Mouse (Mus musculus): ENCODE results near the gene Tlcd2. TPM values are rescaled to one million over a fixed set of nuclear protein-coding genes. Genes with fewer than 3 reads are reported as not detected.
A peak's percentile ranks its signal among the peaks of the same experiment; 100 is the strongest.

The Tlcd2 gene
- polyA plus RNA-seq, 1 experiment from 2014 or later = 3.9 TPM

DNA sequence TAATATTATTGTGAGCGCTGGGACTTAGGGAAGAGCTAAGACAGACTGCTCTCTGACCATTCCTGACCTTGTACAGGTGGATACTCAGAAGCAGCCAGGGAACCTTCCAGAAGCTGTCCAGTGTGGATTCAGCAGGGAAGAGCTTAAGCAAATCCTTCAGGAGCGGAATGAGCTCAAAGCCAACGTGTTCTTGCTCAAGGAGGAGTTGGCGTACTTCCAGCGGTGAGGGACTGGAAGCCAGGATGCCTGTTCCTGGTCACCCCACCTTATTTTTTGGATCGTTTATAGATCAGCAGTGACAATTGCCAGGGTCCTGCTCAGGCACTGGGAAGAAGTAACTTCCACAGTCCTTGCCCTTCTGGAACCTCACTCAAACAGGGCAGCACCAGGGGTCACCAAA lies 49.7 kb downstream of the Tlcd2 start:
- no peak for ATAC-seq (ENCODE audit: low read depth)
- Histone ChIP-seq H3K4me2 (no peak overlapping the region), H3K4me1 (replicated peaks) (peaks cover 23% of the 10 kb centered on the region), H3K9me3 (no peaks in the 10 kb centered on the region), H3K27me3 (no peaks in the 10 kb centered on the region), H3K9ac (no peak overlapping the region), H3K36me3 (peaks cover 43% of the 10 kb centered on the region), H3K4me3 (no peak overlapping the region), H3K27ac (replicated peaks) (no peak overlapping the region)
- WGBS = 90% methylated on average over 6 of the region's 6 CpGs

DNA sequence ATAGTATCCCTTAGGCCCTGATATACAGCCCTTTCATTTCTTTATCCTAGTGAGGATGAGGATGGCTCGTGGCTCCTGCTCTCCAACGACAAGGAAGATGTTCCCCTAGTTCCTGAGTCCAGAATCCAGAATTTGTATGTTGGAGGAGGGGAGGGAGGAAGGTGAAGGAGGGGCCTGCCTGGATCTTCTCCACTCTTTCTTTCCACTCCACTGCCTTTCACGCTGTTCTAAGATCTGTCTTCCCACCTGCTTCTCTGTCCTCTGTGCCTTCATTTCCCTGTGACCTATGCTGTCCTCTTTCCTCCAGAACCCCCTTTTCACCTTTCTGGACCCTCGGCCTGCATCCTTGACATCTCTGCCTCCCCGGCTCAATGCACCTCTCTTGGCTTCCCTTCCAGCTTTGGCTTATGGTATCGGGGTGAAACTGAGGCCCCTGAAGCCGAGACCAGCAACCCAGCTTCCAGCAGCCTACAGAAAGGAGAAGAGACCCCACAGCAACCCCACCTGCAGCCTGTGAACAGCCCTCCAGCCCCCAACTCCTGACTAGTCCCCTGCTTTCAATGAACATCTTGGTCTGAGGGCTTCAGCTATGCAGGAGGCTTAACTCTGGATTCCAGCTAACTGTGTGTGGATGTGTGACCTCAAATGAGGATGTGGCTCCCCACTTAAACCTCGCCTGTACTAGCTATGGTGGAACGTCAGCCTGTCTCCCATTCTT lies 50.9 kb downstream of the Tlcd2 start:
- Histone ChIP-seq H3K9ac (peak overlapping the region; percentile 8; the same call in 1 of the 2 replicates), H3K27me3 (no peaks in the 10 kb centered on the region), H3K27ac (replicated peaks) (no peak overlapping the region), H3K4me3 (no peak overlapping the region), H3K4me2 (no peak overlapping the region), H3K4me1 (replicated peaks) (peaks cover 23% of the 10 kb centered on the region), H3K9me3 (no peaks in the 10 kb centered on the region), H3K36me3 (peaks cover 32% of the 10 kb centered on the region)
- WGBS = 79% methylated on average over 9 of the region's 9 CpGs
- no peak for ATAC-seq (ENCODE audit: low read depth)

DNA sequence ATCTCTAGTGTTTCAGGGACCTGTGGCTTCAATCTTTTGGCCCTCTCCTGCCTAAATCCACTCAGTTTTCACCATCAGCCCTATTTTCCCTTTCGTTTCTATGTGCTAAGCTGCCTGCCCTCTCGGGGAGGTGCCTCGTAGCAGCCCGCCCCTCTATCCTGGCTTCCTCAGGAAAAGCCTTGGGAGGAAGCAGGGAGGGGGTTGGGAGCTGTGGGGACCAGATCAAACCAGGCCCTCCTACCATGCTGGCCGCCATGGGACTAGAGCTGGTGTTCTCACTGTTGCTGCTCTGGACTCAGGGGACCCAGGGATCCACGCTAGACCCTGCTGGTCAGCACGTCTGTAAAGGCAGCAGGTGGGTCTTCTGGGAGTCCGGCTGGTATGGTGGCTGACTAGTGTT lies 51.8 kb downstream of the Tlcd2 start, which contains the start of gene Scarf1:
Gene Scarf1 (plus strand): TSS at position 205 of the 400 bp plus-strand sequence.
- 54% methylated on average over 8 of the region's 8 CpGs for WGBS
- peaks cover 23% of the 10 kb centered on the region for H3K36me3 ChIP-seq
- no peak for ATAC-seq (ENCODE audit: low read depth)
- no peaks in the 10 kb centered on the region for H3K9me3 ChIP-seq
- H3K27ac ChIP-seq (replicated peaks) = no peak within 1 kb of the TSS
- H3K9ac ChIP-seq = peak within 1 kb of the TSS; percentile 9; the same call in 1 of the 2 replicates
- peak within 1 kb of the TSS; percentile 24 for H3K4me2 ChIP-seq
- H3K27me3 ChIP-seq = no peaks in the 10 kb centered on the region
- peak within 1 kb of the TSS; percentile 0; the same call in 1 of the 2 replicates for H3K4me3 ChIP-seq
- H3K4me1 ChIP-seq (replicated peaks) = peaks cover 23% of the 10 kb centered on the region

DNA sequence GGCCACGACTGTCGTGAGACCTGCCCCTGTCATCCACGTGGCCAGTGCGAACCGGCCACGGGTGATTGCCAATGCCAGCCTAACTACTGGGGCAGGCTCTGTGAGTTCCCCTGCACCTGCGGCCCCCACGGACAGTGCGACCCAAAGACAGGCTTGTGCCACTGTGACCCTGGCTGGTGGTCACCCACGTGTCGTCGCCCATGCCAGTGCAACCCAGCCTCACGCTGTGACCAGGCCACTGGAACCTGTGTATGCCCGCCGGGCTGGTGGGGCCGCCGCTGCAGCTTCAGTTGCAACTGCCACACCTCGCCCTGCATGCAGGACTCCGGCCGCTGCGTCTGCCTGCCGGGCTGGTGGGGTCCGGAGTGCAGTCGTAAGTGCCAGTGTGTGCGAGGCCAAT lies 53.7 kb downstream of the Tlcd2 start:
- H3K36me3 ChIP-seq = peaks cover 8% of the 10 kb centered on the region
- H3K4me1 ChIP-seq (replicated peaks) = peaks cover 8% of the 10 kb centered on the region
- no peaks in the 10 kb centered on the region for H3K27me3 ChIP-seq
- ATAC-seq (ENCODE audit: low read depth) = no peak
- H3K4me2 ChIP-seq = no peak overlapping the region
- no peaks in the 10 kb centered on the region for H3K9me3 ChIP-seq
- 92% methylated on average over 25 of the region's 25 CpGs for WGBS
- no peak overlapping the region for H3K4me3 ChIP-seq
- no peak overlapping the region for H3K9ac ChIP-seq
- H3K27ac ChIP-seq (replicated peaks) = no peak overlapping the region

DNA sequence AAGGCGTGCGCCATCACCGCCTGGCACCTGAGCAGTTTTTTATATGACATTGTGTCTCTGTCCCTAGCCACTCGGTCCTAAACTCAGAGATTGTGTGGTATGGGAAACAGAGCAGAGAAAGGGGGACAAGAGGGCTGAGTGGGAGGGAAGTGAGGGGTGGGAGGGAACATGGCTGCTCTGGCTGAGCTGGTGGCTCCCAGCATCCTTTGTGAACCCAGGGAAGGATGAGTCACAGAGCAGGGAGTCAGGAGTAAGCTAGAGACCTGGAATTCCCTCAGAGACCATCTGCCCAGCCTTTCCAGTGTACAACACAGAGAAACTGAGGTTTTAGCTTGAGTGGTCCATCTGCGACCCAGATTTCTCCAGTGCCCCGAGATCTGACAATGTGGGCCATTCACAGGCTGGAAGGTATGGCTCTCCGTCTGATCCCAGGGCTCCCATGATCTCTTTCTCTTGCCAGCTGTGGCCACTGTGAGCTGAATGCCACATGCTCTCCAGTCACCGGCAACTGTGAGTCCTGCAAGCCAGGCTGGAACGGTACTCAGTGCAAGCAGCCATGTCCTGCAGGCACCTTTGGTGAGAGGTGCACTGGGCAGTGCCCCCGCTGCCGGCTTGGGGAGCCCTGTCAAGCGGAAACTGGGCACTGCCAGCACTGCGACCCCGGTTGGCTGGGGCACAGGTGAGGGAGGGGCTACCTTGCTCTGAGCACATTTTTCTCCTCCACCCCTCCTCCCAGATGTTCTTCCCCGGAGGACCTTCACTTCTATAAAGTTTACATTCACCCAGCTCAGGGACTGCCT lies 58.5 kb downstream of the Tlcd2 start:
- Histone ChIP-seq H3K27me3 (no peaks in the 10 kb centered on the region), H3K27ac (replicated peaks) (no peak overlapping the region), H3K36me3 (no peaks in the 10 kb centered on the region), H3K4me1 (replicated peaks) (no peaks in the 10 kb centered on the region), H3K9ac (no peak overlapping the region), H3K4me3 (no peak overlapping the region), H3K4me2 (no peak overlapping the region), H3K9me3 (no peaks in the 10 kb centered on the region)
- 72% methylated on average over 15 of the region's 15 CpGs for WGBS
- no peak for ATAC-seq (ENCODE audit: low read depth)

MicroRNAs encoded within 50 kb of the gene (microRNA counts, 519-probe panel; counts per million panel counts)
- microRNA mmu-miR-22 = 4,879 counts per million, percentile 84 among the panel's probes with 10 or more counts

Small RNA genes within 50 kb of the gene (microRNA-seq; reads per million reads assigned to microRNA genes)
- 2,409 reads per million, percentile 86 among the genes with 10 or more reads in this experiment for gene Mir22

Other genes starting within 250 kb of the Tlcd2 start
- gene Rpa1, start 113.4 kb upstream of the Tlcd2 start, polyA plus RNA-seq (2015; fragmentation: Nextera tagmentation; extraction: Ambion mirVana) = 50.5 and 51.1 TPM in 2 replicates
- gene Smyd4, start 113.3 kb upstream of the Tlcd2 start, polyA plus RNA-seq (2015; fragmentation: Nextera tagmentation; extraction: Ambion mirVana) = 12.8 and 16.0 TPM in 2 replicates
- 60.8 and 74.9 TPM in 2 replicates for gene Serpinf1, start 39.0 kb upstream of the Tlcd2 start, polyA plus RNA-seq (2015; fragmentation: Nextera tagmentation; extraction: Ambion mirVana)
- gene Serpinf2, start 22.1 kb upstream of the Tlcd2 start, polyA plus RNA-seq (2015; fragmentation: Nextera tagmentation; extraction: Ambion mirVana) = 0.25 TPM in 1 of 2 replicates, not detected in the other
- 5.9 and 6.0 TPM in 2 replicates for gene Wdr81, start 7.0 kb upstream of the Tlcd2 start, polyA plus RNA-seq (2015; fragmentation: Nextera tagmentation; extraction: Ambion mirVana)
- gene Prpf8, start 25.1 kb downstream of the Tlcd2 start, polyA plus RNA-seq (2015; fragmentation: Nextera tagmentation; extraction: Ambion mirVana) = 47.3 and 51.3 TPM in 2 replicates
- gene Rilp, start 48.4 kb downstream of the Tlcd2 start, polyA plus RNA-seq (2015; fragmentation: Nextera tagmentation; extraction: Ambion mirVana) = 0.54 and 1.7 TPM in 2 replicates
- 4.7 TPM in 2 replicates for gene Scarf1, start 51.8 kb downstream of the Tlcd2 start, polyA plus RNA-seq (2015; fragmentation: Nextera tagmentation; extraction: Ambion mirVana)
- gene Slc43a2, start 70.0 kb downstream of the Tlcd2 start, polyA plus RNA-seq (2015; fragmentation: Nextera tagmentation; extraction: Ambion mirVana) = 17.5 and 20.4 TPM in 2 replicates
- 122 and 128 TPM in 2 replicates for gene Pitpna, start 126.4 kb downstream of the Tlcd2 start, polyA plus RNA-seq (2015; fragmentation: Nextera tagmentation; extraction: Ambion mirVana)
- gene Inpp5k, start 169.3 kb downstream of the Tlcd2 start, polyA plus RNA-seq (2015; fragmentation: Nextera tagmentation; extraction: Ambion mirVana) = 39.9 and 42.8 TPM in 2 replicates
- gene Myo1c, start 188.8 kb downstream of the Tlcd2 start, polyA plus RNA-seq (2015; fragmentation: Nextera tagmentation; extraction: Ambion mirVana) = 10.7 and 12.9 TPM in 2 replicates
- gene Crk, start 217.5 kb downstream of the Tlcd2 start, polyA plus RNA-seq (2015; fragmentation: Nextera tagmentation; extraction: Ambion mirVana) = 120 and 133 TPM in 2 replicates

All from neural tube, embryonic 13.5 days (tissue).